Mouse (Mus musculus) megakaryocyte, embryonic 14.5 days (primary cell): Measurements from ENCODE around the gene Ctla2a.
"Not testable (repeated sequence)": the region's sequence is repeated elsewhere in the genome, so short reads cannot be mapped to it uniquely, and the experiment has no call there.

ENCODE experiments used
- FLI1 ChIP-seq: IDR thresholded peaks from 2 replicates; pipeline ENCODE4 v1.6.1; 2012; ENCODE audit warnings: low read length, inconsistent platforms, mixed read lengths
- GATA1 ChIP-seq: IDR thresholded peaks from 3 replicates; pipeline ENCODE4 v1.6.1; 2012; ENCODE audit warnings: mixed read lengths, low read length, inconsistent platforms, borderline replicate concordance

- not testable (repeated sequence) for TF ChIP-seq FLI1, GATA1
These were observed 39.6 kb downstream of the Ctla2a start, which contains the start of gene Gm49392 for GRCm38 (mm10) chr13:60896794-60897193.
